Mouse (Mus musculus) heart, adult 2 months (tissue): ENCODE data around the gene Chtop. TPM values are rescaled to one million over a fixed set of nuclear protein-coding genes. Genes with fewer than 3 reads are reported as not detected.

Experiments
- DNase-seq, 2 experiments: peaks; one replicate each; pipeline ENCODE4 v3.0.0; 2021
- H3K27ac ChIP-seq: fragments of 200-600 bp; 2 replicates; pipeline ENCODE4 v1.8.1; 2022
- H3K27me3 ChIP-seq: fragments of 200-500 bp; 2 replicates; pipeline ENCODE4 v1.6.1; 2012; ENCODE audit warnings: mild to moderate bottlenecking, low read length, inconsistent platforms, mixed read lengths; ENCODE audit not compliant: control insufficient read depth, insufficient read depth
- H3K36me3 ChIP-seq: fragments of 200-500 bp; 2 replicates; pipeline ENCODE4 v1.6.1; 2012; ENCODE audit warnings: low read length, inconsistent platforms; ENCODE audit not compliant: control insufficient read depth, insufficient read depth
- H3K4me1 ChIP-seq: fragments of 200-500 bp; 2 replicates; pipeline ENCODE4 v1.6.1; 2011; ENCODE audit warnings: low read length; ENCODE audit not compliant: control insufficient read depth, insufficient read depth
- H3K4me3 ChIP-seq: fragments of 200-600 bp; 2 replicates; pipeline ENCODE4 v1.8.1; 2022
- H3K79me2 ChIP-seq: fragments of 200-500 bp; replicated peaks from 2 replicates; pipeline ENCODE4 v1.6.1; 2012; ENCODE audit warnings: mild to moderate bottlenecking, inconsistent platforms, low read length, moderate library complexity, mixed read lengths; ENCODE audit not compliant: control insufficient read depth, insufficient read depth
- H3K9ac ChIP-seq: fragments of 200-500 bp; 2 replicates; pipeline ENCODE4 v1.6.1; 2012; ENCODE audit warnings: low read depth, mild to moderate bottlenecking, control low read depth, inconsistent platforms, low read length, mixed read lengths
- CTCF ChIP-seq: fragments of 200-600 bp; IDR thresholded peaks from 2 replicates; pipeline ENCODE4 v1.8.1; 2022; ENCODE audit warnings: antibody characterized with exemption, mild to moderate bottlenecking, moderate library complexity
- EP300 ChIP-seq: fragments of 200-500 bp; IDR thresholded peaks from 2 replicates; pipeline ENCODE4 v1.6.1; 2011; ENCODE audit warnings: low read depth, low read length, control low read depth; ENCODE audit not compliant: insufficient read depth
- POLR2A ChIP-seq: fragments of 200-500 bp; IDR thresholded peaks from 2 replicates; pipeline ENCODE4 v1.6.1; 2011; ENCODE audit warnings: mild to moderate bottlenecking, low read depth, low read length, control low read depth; ENCODE audit not compliant: insufficient read depth
- WGBS: fragments of 180-500 bp; shearing (Covaris S2); methylation state at CpG from one replicate; pipeline ENCODE4 v1.1.7; 2018; 5-methylcytosine and 5-hydroxymethylcytosine counted together
- intact Hi-C: fragments of 180-260 bp; cut with DNase I; formaldehyde crosslinking; loops from one replicate; pipeline ENCODE4 v1.15.1; 2025
- polyA plus RNA-seq: library from polyadenylated mRNA; depleted of rRNA; stranded (reverse); fragments of >200 nt; gene quantifications from 2 replicates; pipeline ENCODE4 v1.2.3, GENCODE M21; 2012
- total RNA-seq, 2 experiments: library from RNA; stranded (reverse); gene quantifications; 2 replicates each; pipeline ENCODE4 v1.2.3; 2021

Gene Chtop
- total and polyA plus RNA-seq, 3 experiments, result 30.4 to 93.0 (median 90.0) TPM

GRCm38 (mm10) chr3:90465686-90466310 is 43.5 kb downstream of the Chtop start, which contains the start of gene Npr1:
Gene Npr1, minus strand, starts transcription at chr3:90465866.
- intact Hi-C loops, result loop anchor here (1.0 to 10.0 kb wide), 4 partner anchors 18 to 243 kb away; partner anchors contain the start of gene Gatad2b
- DNase-seq, result peak; percentile 72 to 73
- Histone ChIP-seq H3K79me2 (no peaks in the 10 kb centered on the region; the same call in 1 of the 2 replicates), H3K4me1 (no peaks in the 10 kb centered on the region), H3K27me3 (peaks cover 4% of the 10 kb centered on the region), H3K36me3 (no peaks in the 10 kb centered on the region), H3K9ac (peak within 1 kb of the TSS; percentile 95), H3K27ac (peak within 1 kb of the TSS; percentile 91), H3K4me3 (peak within 1 kb of the TSS; percentile 62)
- under 1% methylated on average over 30 of the region's 49 CpGs for WGBS
- TF ChIP-seq POLR2A, result peak; percentile 83
- TF ChIP-seq EP300, result no peak
- TF ChIP-seq CTCF, result no peak

GRCm38 (mm10) chr3:90465081-90465685 is 44.1 kb downstream of the Chtop start:
- TF ChIP-seq CTCF (no peak), EP300 (no peak), POLR2A (no peak)

GRCm38 (mm10) chr3:90464552-90465080 is 44.7 kb downstream of the Chtop start:
- peaks cover 3% of the 10 kb centered on the region for H3K4me1 ChIP-seq
- peak overlapping the region; percentile 91 for H3K27ac ChIP-seq

More at GRCm38 (mm10) chr3:90465081-90465685, 44.1 kb downstream of the Chtop start:
- DNase-seq, result peak; percentile 52 to 76
- Histone ChIP-seq H3K27me3 (peaks cover 4% of the 10 kb centered on the region), H3K9ac (peak overlapping the region; percentile 95), H3K79me2 (no peaks in the 10 kb centered on the region; the same call in 1 of the 2 replicates), H3K36me3 (no peaks in the 10 kb centered on the region), H3K4me1 (peaks cover 1% of the 10 kb centered on the region; the same call in 1 of the 2 replicates), H3K27ac (peak overlapping the region; percentile 91), H3K4me3 (peak overlapping the region; percentile 62)
- WGBS, result 1% methylated on average over 75 of the region's 75 CpGs
- intact Hi-C loops, result loop anchor here (1.0 to 10.0 kb wide), 3 partner anchors 18 to 243 kb away; partner anchors contain the start of gene Gatad2b

GRCm38 (mm10) chr3:90462579-90462978 is 46.7 kb downstream of the Chtop start:
- Histone ChIP-seq H3K27me3 (peaks cover 4% of the 10 kb centered on the region), H3K79me2 (no peaks in the 10 kb centered on the region; the same call in 1 of the 2 replicates), H3K27ac (peak overlapping the region; percentile 3), H3K4me1 (peaks cover 3% of the 10 kb centered on the region), H3K36me3 (no peaks in the 10 kb centered on the region), H3K9ac (no peak overlapping the region), H3K4me3 (no peak overlapping the region)
- 37% methylated on average over 7 of the region's 7 CpGs for WGBS
- no peak for DNase-seq
- intact Hi-C loops, result loop anchor here (10.0 kb wide), 1 partner anchor 168 kb away; the partner anchor contains the start of gene Gatad2b
- TF ChIP-seq EP300, result no peak
- TF ChIP-seq CTCF, result no peak
- no peak for TF ChIP-seq POLR2A

More at GRCm38 (mm10) chr3:90464552-90465080, 44.7 kb downstream of the Chtop start:
- intact Hi-C loops, result loop anchor here (1.0 to 10.0 kb wide), 4 partner anchors 17 to 242 kb away; partner anchors contain the start of genes Gatad2b and Ints3
- DNase-seq, result peak; percentile 53 to 57
- Histone ChIP-seq H3K36me3 (no peaks in the 10 kb centered on the region), H3K4me3 (peak overlapping the region; percentile 62), H3K9ac (peak overlapping the region; percentile 95), H3K79me2 (no peaks in the 10 kb centered on the region; the same call in 1 of the 2 replicates), H3K27me3 (peaks cover 4% of the 10 kb centered on the region)
- TF ChIP-seq CTCF (no peak), POLR2A (no peak), EP300 (no peak)
- 25% methylated on average over 37 of the region's 37 CpGs for WGBS

- Histone ChIP-seq H3K4me3 (no peak overlapping the region), H3K4me1 (peaks cover 3% of the 10 kb centered on the region), H3K27ac (no peak overlapping the region), H3K36me3 (no peaks in the 10 kb centered on the region), H3K9ac (no peak overlapping the region), H3K27me3 (peaks cover 4% of the 10 kb centered on the region), H3K79me2 (no peaks in the 10 kb centered on the region; the same call in 1 of the 2 replicates)
- no peak for TF ChIP-seq EP300
- TF ChIP-seq POLR2A, result no peak
- no peak for TF ChIP-seq CTCF
- intact Hi-C loops, result loop anchor here (10.0 kb wide), 1 partner anchor 167 kb away; the partner anchor contains the start of gene Gatad2b
- 66% methylated on average over 3 of the region's 3 CpGs for WGBS
- no peak for DNase-seq
These were observed 47.4 kb downstream of the Chtop start for GRCm38 (mm10) chr3:90461935-90462334.
